Mouse (Mus musculus) lung, embryonic 16.5 days (tissue): Measurements from ENCODE around the gene Galk2. TPM values are rescaled to one million over a fixed set of nuclear protein-coding genes. Genes with fewer than 3 reads are reported as not detected.
A peak's percentile ranks its signal among the peaks of the same experiment; 100 is the strongest.

Experiments used
- ATAC-seq: fragments of 200-750 bp; cut with Nextera tagmentation; 2 replicates; pipeline ENCODE4 v1.8.0; 2017; ENCODE audit warnings: low read depth, mild to moderate bottlenecking, moderate library complexity
- H3K27ac ChIP-seq: fragments of 300-500 bp; sonication (generic); 2 replicates; pipeline ENCODE4 v1.5.1; 2014; ENCODE audit warnings: mild to moderate bottlenecking, control low read depth, low read length
- H3K27me3 ChIP-seq: fragments of 300-500 bp; sonication (generic); 2 replicates; pipeline ENCODE4 v1.6.1; 2014; ENCODE audit warnings: low read depth, low read length, mixed read lengths; ENCODE audit not compliant: control insufficient read depth, insufficient read depth
- H3K36me3 ChIP-seq: fragments of 300-500 bp; sonication (generic); 2 replicates; pipeline ENCODE4 v1.6.1; 2014; ENCODE audit warnings: low read length; ENCODE audit not compliant: control insufficient read depth, insufficient read depth
- H3K4me1 ChIP-seq: fragments of 300-500 bp; sonication (generic); replicated peaks from 2 replicates; pipeline ENCODE4 v1.6.1; 2014; ENCODE audit warnings: low read length, mixed read lengths; ENCODE audit not compliant: control insufficient read depth, insufficient read depth
- H3K4me2 ChIP-seq: fragments of 300-500 bp; sonication (generic); 2 replicates; pipeline ENCODE4 v1.6.1; 2014; ENCODE audit warnings: low read depth, low read length, control low read depth
- H3K4me3 ChIP-seq: fragments of 300-500 bp; sonication (generic); 2 replicates; pipeline ENCODE4 v1.5.1; 2014; ENCODE audit warnings: mild to moderate bottlenecking, low read length, control low read depth
- H3K9ac ChIP-seq: fragments of 300-500 bp; sonication (generic); 2 replicates; pipeline ENCODE4 v1.6.1; 2014; ENCODE audit warnings: low read length, control low read depth
- H3K9me3 ChIP-seq: fragments of 300-500 bp; sonication (generic); 2 replicates; pipeline ENCODE4 v1.6.1; 2016; ENCODE audit warnings: low read length; ENCODE audit not compliant: control insufficient read depth
- WGBS: fragments of 180-500 bp; shearing (Covaris S2); extraction: QIAGEN DNeasy Blood & Tissue Kit; methylation state at CpG from one replicate; pipeline ENCODE4 v1.1.7; 2014; 5-methylcytosine and 5-hydroxymethylcytosine counted together
- polyA plus RNA-seq: library from polyadenylated mRNA; unstranded; fragments of >200 nt; fragmentation: Nextera tagmentation; extraction: Ambion mirVana; gene quantifications from 2 replicates; pipeline ENCODE4 v1.2.1, GENCODE M21; 2015

Gene Galk2
- polyA plus RNA-seq, 1 experiment from 2014 or later = 39.3 TPM

GRCm38 (mm10) chr2:126015763-126016473 lies 157.0 kb downstream of the Galk2 start:
- WGBS = 67% methylated on average over 3 of the region's 3 CpGs
- Histone ChIP-seq H3K36me3 (no peaks in the 10 kb centered on the region), H3K4me1 (no peaks in the 10 kb centered on the region), H3K4me2 (no peak overlapping the region), H3K9ac (no peak overlapping the region), H3K27me3 (no peaks in the 10 kb centered on the region), H3K9me3 (no peaks in the 10 kb centered on the region), H3K4me3 (no peak overlapping the region), H3K27ac (no peak overlapping the region)
- ATAC-seq = no peak

DNA sequence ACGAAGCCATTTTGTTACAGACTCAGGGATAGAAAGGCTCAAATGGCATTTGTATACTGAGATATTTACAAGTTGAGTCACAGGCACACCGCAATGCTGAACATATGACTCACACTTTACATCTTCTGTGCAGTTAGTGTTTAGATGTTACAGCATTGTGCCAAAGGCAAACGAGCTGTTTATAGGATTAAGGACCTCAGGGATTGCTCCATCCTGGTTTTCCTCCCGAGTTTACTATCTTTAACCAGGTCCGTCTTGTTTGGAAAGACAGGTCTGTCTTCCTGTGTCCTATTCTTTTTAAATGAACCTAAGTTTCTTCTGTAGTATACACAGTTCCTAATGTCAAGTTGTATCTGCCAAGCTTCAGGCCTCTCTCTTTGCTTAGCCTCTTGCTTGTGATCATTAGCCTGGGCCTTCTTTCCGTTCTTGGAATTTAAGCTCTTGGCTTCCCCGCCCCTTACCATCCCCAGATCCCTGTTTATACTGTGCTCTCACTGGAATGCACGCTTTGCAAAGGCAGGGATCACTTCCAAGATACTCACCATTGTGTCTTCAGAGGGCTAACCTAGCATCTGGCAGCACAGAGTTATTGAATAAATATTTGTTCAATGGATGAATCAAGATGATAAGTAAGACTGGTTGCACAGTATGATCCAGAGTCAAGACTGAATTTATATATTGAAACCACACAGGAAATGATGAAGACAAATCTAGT lies 172.4 kb downstream of the Galk2 start:
- ATAC-seq = peak; percentile 92
- Histone ChIP-seq H3K4me1 (peaks cover 7% of the 10 kb centered on the region; the same call in 1 of the 2 replicates), H3K27ac (peak overlapping the region; percentile 91), H3K9ac (no peak overlapping the region), H3K36me3 (no peaks in the 10 kb centered on the region), H3K4me3 (no peak overlapping the region), H3K27me3 (no peaks in the 10 kb centered on the region), H3K9me3 (no peaks in the 10 kb centered on the region), H3K4me2 (no peak overlapping the region)
- WGBS = 25% methylated on average over 8 of the region's 8 CpGs

GRCm38 (mm10) chr2:126033114-126033972 lies 174.4 kb downstream of the Galk2 start:
- 63% methylated on average over 8 of the region's 8 CpGs for WGBS
- no peak for ATAC-seq
- H3K4me2 ChIP-seq = no peak overlapping the region

More at GRCm38 (mm10) chr2:126033114-126033972, 174.4 kb downstream of the Galk2 start:
- peaks cover 7% of the 10 kb centered on the region; the same call in 1 of the 2 replicates for H3K4me1 ChIP-seq
- H3K27me3 ChIP-seq = no peaks in the 10 kb centered on the region
- no peaks in the 10 kb centered on the region for H3K36me3 ChIP-seq
- H3K4me3 ChIP-seq = no peak overlapping the region
- no peaks in the 10 kb centered on the region for H3K9me3 ChIP-seq
- H3K9ac ChIP-seq = no peak overlapping the region
- H3K27ac ChIP-seq = peak overlapping the region; percentile 17; the same call in 1 of the 2 replicates

Other genes starting within 250 kb of the Galk2 start
- gene Cep152, start 234.0 kb upstream of the Galk2 start, polyA plus RNA-seq = 8.6 and 9.6 TPM in 2 replicates
- gene Eid1, start 186.0 kb upstream of the Galk2 start, polyA plus RNA-seq = 101 and 105 TPM in 2 replicates
- gene Shc4, start 135.0 kb upstream of the Galk2 start, polyA plus RNA-seq = 1.2 TPM in 2 replicates
- gene Secisbp2l, start 76.2 kb upstream of the Galk2 start, polyA plus RNA-seq = 20.6 TPM in 2 replicates
- gene Cops2, start within 50 bp of the Galk2 start, polyA plus RNA-seq = 69.0 and 74.8 TPM in 2 replicates
- 16.3 and 19.2 TPM in 2 replicates for gene Fgf7, start 175.5 kb downstream of the Galk2 start, polyA plus RNA-seq